Mouse (Mus musculus): ENCODE measurements around the gene Gm4187.
"Not testable (repeated sequence)": the region's sequence is repeated elsewhere in the genome, so short reads cannot be mapped to it uniquely, and the experiment has no call there.

Gm4187 gene

DNA sequence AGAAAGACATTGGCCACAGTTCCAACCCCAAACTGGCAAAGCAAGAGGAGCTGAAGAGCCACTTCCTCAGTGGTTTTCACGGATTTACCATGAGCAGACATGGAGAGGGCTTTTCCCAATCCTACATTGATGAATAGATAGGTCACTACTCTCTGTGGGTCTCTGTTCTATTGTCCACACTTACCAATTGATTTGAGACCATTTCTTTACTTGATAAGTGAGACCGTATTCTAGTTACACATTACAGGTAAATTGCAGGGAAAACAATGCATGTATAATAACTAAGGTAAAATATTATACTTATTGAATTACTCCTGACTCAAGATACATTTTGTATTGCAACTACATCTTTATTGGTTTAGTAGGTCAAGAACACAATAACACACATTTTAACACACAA lies at the start of gene Gm4187:
Gene Gm4187 (minus strand): TSS at position 101 of the 400 bp plus-strand sequence.
- DNase-seq (ENCODE audit: low spot score), result not testable (repeated sequence)

DNA sequence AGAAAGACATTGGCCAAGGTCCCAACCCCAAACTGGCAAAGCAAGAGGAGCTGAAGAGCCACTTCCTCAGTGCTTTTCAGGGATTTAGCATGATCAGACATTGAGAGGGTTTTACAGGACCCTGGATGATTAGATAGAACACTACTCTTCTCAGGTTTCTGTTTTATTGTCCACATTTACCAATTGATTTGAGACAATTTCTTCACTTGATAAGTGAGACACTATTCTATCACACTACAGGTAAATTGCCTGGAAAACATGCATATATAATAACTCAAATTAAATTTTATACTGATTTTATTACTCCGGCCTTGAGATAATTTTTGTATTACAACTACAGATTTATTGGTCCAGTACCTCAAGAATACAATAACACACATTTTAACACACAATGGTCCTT lies 41.4 kb upstream of the Gm4187 start, which contains the start of gene Gm8660:
Gene Gm8660 (minus strand): TSS at position 101 of the 400 bp plus-strand sequence.
- DNase-seq (ENCODE audit: low spot score), result not testable (repeated sequence)

Measured in testis, postnatal 14 days (tissue).